Mouse (Mus musculus): Measurements from ENCODE around the gene Sertad2. TPM values are rescaled to one million over a fixed set of nuclear protein-coding genes. Genes with fewer than 3 reads are reported as not detected.
A peak's percentile ranks its signal among the peaks of the same experiment; 100 is the strongest.

Gene Sertad2
- polyA plus RNA-seq, 1 experiment from 2014 or later = 29.8 TPM

GRCm38 (mm10) chr11:20650006-20650639, 107.1 kb downstream of the Sertad2 start:
- Histone ChIP-seq H3K36me3 (ENCODE audit: control insufficient read depth, insufficient read depth, low read length) (peaks cover 3% of the 10 kb centered on the region; the same call in 1 of the 2 replicates), H3K4me2 (ENCODE audit: low read length) (peak overlapping the region; percentile 24; the same call in 1 of the 2 replicates), H3K27ac (replicated peaks; ENCODE audit: low read depth, low read length) (peak overlapping the region; percentile 57), H3K4me3 (replicated peaks; ENCODE audit: low read depth, low read length) (no peak overlapping the region), H3K4me1 (ENCODE audit: control insufficient read depth, insufficient read depth, low read length) (peaks cover 39% of the 10 kb centered on the region), H3K9ac (replicated peaks; ENCODE audit: low read length) (no peak overlapping the region), H3K27me3 (ENCODE audit: control insufficient read depth, insufficient read depth, low read length) (no peaks in the 10 kb centered on the region), H3K9me3 (ENCODE audit: control insufficient read depth, low read length) (no peaks in the 10 kb centered on the region)
- peak; percentile 77 for DNase-seq
- ATAC-seq (ENCODE audit: low FRiP score, low TSS enrichment) = peak; percentile 63; the same call in 1 of the 2 replicates
- WGBS = 8% methylated on average over 17 of the region's 17 CpGs

GRCm38 (mm10) chr11:20651166-20651565, 108.1 kb downstream of the Sertad2 start:
- no peak overlapping the region for H3K4me3 ChIP-seq (replicated peaks; ENCODE audit: low read depth, low read length)
- H3K4me2 ChIP-seq (ENCODE audit: low read length) = no peak overlapping the region
- no peak for ATAC-seq (ENCODE audit: low FRiP score, low TSS enrichment)
- 19% methylated on average over 1 of the region's 1 CpGs for WGBS
- H3K4me1 ChIP-seq (ENCODE audit: control insufficient read depth, insufficient read depth, low read length) = peaks cover 48% of the 10 kb centered on the region
- no peak overlapping the region for H3K27ac ChIP-seq (replicated peaks; ENCODE audit: low read depth, low read length)
- H3K27me3 ChIP-seq (ENCODE audit: control insufficient read depth, insufficient read depth, low read length) = no peaks in the 10 kb centered on the region
- peaks cover 3% of the 10 kb centered on the region; the same call in 1 of the 2 replicates for H3K36me3 ChIP-seq (ENCODE audit: control insufficient read depth, insufficient read depth, low read length)
- DNase-seq = no peak
- no peak overlapping the region for H3K9ac ChIP-seq (replicated peaks; ENCODE audit: low read length)
- no peaks in the 10 kb centered on the region for H3K9me3 ChIP-seq (ENCODE audit: control insufficient read depth, low read length)

- peak overlapping the region; percentile 5; the same call in 1 of the 2 replicates for H3K4me3 ChIP-seq (replicated peaks; ENCODE audit: low read depth, low read length)
- peak overlapping the region; percentile 91 for H3K27ac ChIP-seq (replicated peaks; ENCODE audit: low read depth, low read length)
- no peaks in the 10 kb centered on the region for H3K27me3 ChIP-seq (ENCODE audit: control insufficient read depth, insufficient read depth, low read length)
- no peaks in the 10 kb centered on the region for H3K9me3 ChIP-seq (ENCODE audit: control insufficient read depth, low read length)
- peak overlapping the region; percentile 36; the same call in 1 of the 2 replicates for H3K9ac ChIP-seq (replicated peaks; ENCODE audit: low read length)
- H3K4me1 ChIP-seq (ENCODE audit: control insufficient read depth, insufficient read depth, low read length) = peaks cover 26% of the 10 kb centered on the region
- ATAC-seq (ENCODE audit: low FRiP score, low TSS enrichment) = peak; percentile 89
- 6% methylated on average over 18 of the region's 18 CpGs for WGBS
- DNase-seq = peak; percentile 88
- peak overlapping the region; percentile 46 for H3K4me2 ChIP-seq (ENCODE audit: low read length)
- H3K36me3 ChIP-seq (ENCODE audit: control insufficient read depth, insufficient read depth, low read length) = no peaks in the 10 kb centered on the region
Observed at GRCm38 (mm10) chr11:20655795-20656710, 113.0 kb downstream of the Sertad2 start.

GRCm38 (mm10) chr11:20656711-20657057, 113.6 kb downstream of the Sertad2 start:
- H3K4me3 ChIP-seq (replicated peaks; ENCODE audit: low read depth, low read length) = peak overlapping the region; percentile 5; the same call in 1 of the 2 replicates
- DNase-seq = peak; percentile 61

GRCm38 (mm10) chr11:20659094-20659493, 116.0 kb downstream of the Sertad2 start:
- WGBS = 80% methylated on average over 3 of the region's 3 CpGs
- peaks cover 34% of the 10 kb centered on the region for H3K4me1 ChIP-seq (ENCODE audit: control insufficient read depth, insufficient read depth, low read length)

More at GRCm38 (mm10) chr11:20656711-20657057, 113.6 kb downstream of the Sertad2 start:
- Histone ChIP-seq H3K27ac (replicated peaks; ENCODE audit: low read depth, low read length) (peak overlapping the region; percentile 91), H3K27me3 (ENCODE audit: control insufficient read depth, insufficient read depth, low read length) (no peaks in the 10 kb centered on the region), H3K9me3 (ENCODE audit: control insufficient read depth, low read length) (no peaks in the 10 kb centered on the region), H3K36me3 (ENCODE audit: control insufficient read depth, insufficient read depth, low read length) (no peaks in the 10 kb centered on the region), H3K4me1 (ENCODE audit: control insufficient read depth, insufficient read depth, low read length) (peaks cover 26% of the 10 kb centered on the region), H3K4me2 (ENCODE audit: low read length) (peak overlapping the region; percentile 46), H3K9ac (replicated peaks; ENCODE audit: low read length) (peak overlapping the region; percentile 36; the same call in 1 of the 2 replicates)
- ATAC-seq (ENCODE audit: low FRiP score, low TSS enrichment) = peak; percentile 33; the same call in 1 of the 2 replicates
- 7% methylated on average over 10 of the region's 10 CpGs for WGBS

GRCm38 (mm10) chr11:20660111-20661097, 117.4 kb downstream of the Sertad2 start:
- Histone ChIP-seq H3K4me3 (replicated peaks; ENCODE audit: low read depth, low read length) (no peak overlapping the region), H3K36me3 (ENCODE audit: control insufficient read depth, insufficient read depth, low read length) (no peaks in the 10 kb centered on the region), H3K9me3 (ENCODE audit: control insufficient read depth, low read length) (no peaks in the 10 kb centered on the region), H3K4me1 (ENCODE audit: control insufficient read depth, insufficient read depth, low read length) (peaks cover 31% of the 10 kb centered on the region), H3K27me3 (ENCODE audit: control insufficient read depth, insufficient read depth, low read length) (no peaks in the 10 kb centered on the region), H3K9ac (replicated peaks; ENCODE audit: low read length) (no peak overlapping the region), H3K4me2 (ENCODE audit: low read length) (no peak overlapping the region), H3K27ac (replicated peaks; ENCODE audit: low read depth, low read length) (no peak overlapping the region)
- no peak for ATAC-seq (ENCODE audit: low FRiP score, low TSS enrichment)
- no peak for DNase-seq
- WGBS = 90% methylated on average over 14 of the region's 14 CpGs

More at GRCm38 (mm10) chr11:20659094-20659493, 116.0 kb downstream of the Sertad2 start:
- DNase-seq = no peak
- Histone ChIP-seq H3K36me3 (ENCODE audit: control insufficient read depth, insufficient read depth, low read length) (no peaks in the 10 kb centered on the region), H3K4me3 (replicated peaks; ENCODE audit: low read depth, low read length) (no peak overlapping the region), H3K9me3 (ENCODE audit: control insufficient read depth, low read length) (no peaks in the 10 kb centered on the region), H3K27me3 (ENCODE audit: control insufficient read depth, insufficient read depth, low read length) (no peaks in the 10 kb centered on the region), H3K9ac (replicated peaks; ENCODE audit: low read length) (no peak overlapping the region), H3K4me2 (ENCODE audit: low read length) (no peak overlapping the region), H3K27ac (replicated peaks; ENCODE audit: low read depth, low read length) (no peak overlapping the region)
- ATAC-seq (ENCODE audit: low FRiP score, low TSS enrichment) = no peak

GRCm38 (mm10) chr11:20661652-20662051, 118.6 kb downstream of the Sertad2 start:
- H3K36me3 ChIP-seq (ENCODE audit: control insufficient read depth, insufficient read depth, low read length) = no peaks in the 10 kb centered on the region
- H3K9ac ChIP-seq (replicated peaks; ENCODE audit: low read length) = no peak overlapping the region
- WGBS = 35% methylated on average over 4 of the region's 4 CpGs
- ATAC-seq (ENCODE audit: low FRiP score, low TSS enrichment) (no peak), DNase-seq (peak; percentile 68)
- no peak overlapping the region for H3K4me3 ChIP-seq (replicated peaks; ENCODE audit: low read depth, low read length)
- H3K4me1 ChIP-seq (ENCODE audit: control insufficient read depth, insufficient read depth, low read length) = peaks cover 18% of the 10 kb centered on the region
- no peaks in the 10 kb centered on the region for H3K27me3 ChIP-seq (ENCODE audit: control insufficient read depth, insufficient read depth, low read length)
- no peak overlapping the region for H3K27ac ChIP-seq (replicated peaks; ENCODE audit: low read depth, low read length)
- no peaks in the 10 kb centered on the region for H3K9me3 ChIP-seq (ENCODE audit: control insufficient read depth, low read length)
- no peak overlapping the region for H3K4me2 ChIP-seq (ENCODE audit: low read length)

- WGBS = 39% methylated on average over 7 of the region's 7 CpGs
- H3K27ac ChIP-seq (replicated peaks; ENCODE audit: low read depth, low read length) = no peak overlapping the region
- H3K9me3 ChIP-seq (ENCODE audit: control insufficient read depth, low read length) = no peaks in the 10 kb centered on the region
- H3K4me1 ChIP-seq (ENCODE audit: control insufficient read depth, insufficient read depth, low read length) = peaks cover 13% of the 10 kb centered on the region
- H3K36me3 ChIP-seq (ENCODE audit: control insufficient read depth, insufficient read depth, low read length) = no peaks in the 10 kb centered on the region
- H3K27me3 ChIP-seq (ENCODE audit: control insufficient read depth, insufficient read depth, low read length) = no peaks in the 10 kb centered on the region
- H3K4me3 ChIP-seq (replicated peaks; ENCODE audit: low read depth, low read length) = no peak overlapping the region
- no peak overlapping the region for H3K4me2 ChIP-seq (ENCODE audit: low read length)
- H3K9ac ChIP-seq (replicated peaks; ENCODE audit: low read length) = no peak overlapping the region
- no peak for ATAC-seq (ENCODE audit: low FRiP score, low TSS enrichment)
- DNase-seq = no peak
Observed at GRCm38 (mm10) chr11:20662811-20663210, 119.8 kb downstream of the Sertad2 start.
